Mouse (Mus musculus): ENCODE data around the gene Dph2. TPM values are rescaled to one million over a fixed set of nuclear protein-coding genes. Genes with fewer than 3 reads are reported as not detected.
A peak's percentile ranks its signal among the peaks of the same experiment; 100 is the strongest.

The Dph2 gene
- total and polyA plus RNA-seq, 3 experiments, result 25.2 to 27.2 TPM; not detected in 1

GRCm38 (mm10) chr4:117918762-117919161 lies 26.9 kb upstream of the Dph2 start:
- no peak for TF ChIP-seq MEF2A (IDR thresholded peaks at IDR 0.05; ENCODE audit: extremely low read depth, insufficient replicate concordance, low read depth, low read length, poor library complexity, severe bottlenecking)
- no peak for TF ChIP-seq POLR2A (IDR thresholded peaks at IDR 0.05; ENCODE audit: control insufficient read depth in 1 of 2, insufficient read depth in 1 of 2, low read depth in 1 of 2, low read length in 2 of 2, poor library complexity in 1 of 2)
- TF ChIP-seq RAD21 (IDR thresholded peaks at IDR 0.05; ENCODE audit: low read depth, low read length), result no peak
- TF ChIP-seq KAT2A (conservative IDR thresholded peaks at IDR 0.05; ENCODE audit: low read depth, low read length), result no peak
- TF ChIP-seq TBP (IDR thresholded peaks at IDR 0.05; ENCODE audit: low read depth, low read length), result peak; percentile 58
- Histone ChIP-seq H3K9ac (ENCODE audit: control insufficient read depth, low read depth, low read length, poor library complexity, severe bottlenecking) (peak overlapping the region; percentile 61), H3K4me3 (ENCODE audit: control insufficient read depth in 1 of 2, insufficient read depth in 1 of 2, low read depth in 2 of 2, low read length in 2 of 2) (peak overlapping the region; percentile 4 to 42; a peak in 1 of 4 replicates), H3K27ac (ENCODE audit: control insufficient read depth, low read depth, low read length) (peak overlapping the region; percentile 80), H3K27me3 (ENCODE audit: control insufficient read depth in 1 of 2, insufficient read depth in 2 of 2, low read length in 2 of 2) (no peaks in the 10 kb centered on the region), H3K79me2 (ENCODE audit: control insufficient read depth, insufficient read depth, low read length, poor library complexity) (peaks cover 11% of the 10 kb centered on the region), H3K9me3 (replicated peaks; ENCODE audit: insufficient read depth, low read length) (no peaks in the 10 kb centered on the region), H3K36me3 (ENCODE audit: control insufficient read depth in 1 of 2, insufficient read depth in 2 of 2, low read length in 2 of 2) (peaks cover 0 to 31% of the 10 kb centered on the region in 2 experiments; a peak in 2 of 4 replicates), H3K4me1 (ENCODE audit: control insufficient read depth in 1 of 2, insufficient read depth in 2 of 2, low read length in 2 of 2) (peaks cover 16 to 36% of the 10 kb centered on the region in 2 experiments)
- peak; percentile 56 for DNase-seq (ENCODE audit: low read depth, low spot score)

DNA sequence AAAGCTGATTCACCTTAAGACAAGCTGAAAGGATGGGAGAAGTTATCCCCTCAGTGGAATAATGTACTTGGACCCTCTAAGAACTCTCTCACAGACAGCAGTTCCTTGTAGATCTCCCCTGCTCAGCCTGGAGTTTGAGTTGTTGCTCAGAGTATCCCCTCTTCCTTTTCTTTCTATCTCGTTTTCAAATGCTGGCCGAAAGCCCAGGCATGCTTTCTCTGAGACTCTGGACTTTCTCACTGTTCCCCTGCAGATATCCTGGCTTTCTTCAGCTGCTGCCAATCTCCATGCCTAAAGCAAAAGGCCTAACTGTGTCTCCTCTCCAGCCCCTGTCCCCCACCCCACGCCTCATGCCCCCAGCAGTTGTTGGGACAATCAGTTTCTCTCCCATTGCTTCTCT lies 26.4 kb upstream of the Dph2 start:
- DNase-seq (ENCODE audit: low read depth, low spot score), result peak; percentile 75

DNA sequence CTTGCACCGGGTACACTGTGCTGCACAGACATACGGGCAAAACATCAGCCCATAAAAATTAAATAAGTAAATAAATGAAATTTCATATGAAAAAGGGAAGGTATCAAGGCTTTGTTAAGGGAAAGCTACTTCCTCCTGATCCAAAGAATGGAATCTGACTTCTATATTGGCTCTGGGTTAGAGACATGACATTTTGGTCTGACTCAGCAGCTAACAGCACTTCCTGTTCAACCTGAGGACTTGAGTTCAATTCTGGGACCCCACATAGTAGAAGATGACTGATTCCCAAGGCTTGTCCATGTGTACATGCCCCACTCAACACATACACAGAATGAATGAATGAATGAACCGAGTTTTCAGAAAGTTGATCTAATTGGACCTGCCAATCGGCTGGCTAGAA lies 26.0 kb upstream of the Dph2 start:
- H3K9ac ChIP-seq (ENCODE audit: control insufficient read depth, low read depth, low read length, poor library complexity, severe bottlenecking), result peak overlapping the region; percentile 61
- peak overlapping the region; percentile 80 for H3K27ac ChIP-seq (ENCODE audit: control insufficient read depth, low read depth, low read length)
- H3K36me3 ChIP-seq (ENCODE audit: control insufficient read depth in 1 of 2, insufficient read depth in 2 of 2, low read length in 2 of 2), result peaks cover 0 to 38% of the 10 kb centered on the region in 2 experiments; a peak in 2 of 4 replicates
- H3K27me3 ChIP-seq (ENCODE audit: control insufficient read depth in 1 of 2, insufficient read depth in 2 of 2, low read length in 2 of 2), result no peaks in the 10 kb centered on the region
- H3K9me3 ChIP-seq (replicated peaks; ENCODE audit: insufficient read depth, low read length), result no peaks in the 10 kb centered on the region
- peaks cover 20% of the 10 kb centered on the region for H3K79me2 ChIP-seq (ENCODE audit: control insufficient read depth, insufficient read depth, low read length, poor library complexity)
- H3K4me1 ChIP-seq (ENCODE audit: control insufficient read depth in 1 of 2, insufficient read depth in 2 of 2, low read length in 2 of 2), result peaks cover 16 to 45% of the 10 kb centered on the region in 2 experiments
- peak; percentile 67 for DNase-seq (ENCODE audit: low read depth, low spot score)
- TF ChIP-seq NRF1 (IDR thresholded peaks at IDR 0.05; ENCODE audit: insufficient read depth, low read depth, low read length, poor library complexity, severe bottlenecking) (no peak), MAX (IDR thresholded peaks at IDR 0.05; ENCODE audit: low read length) (0 out of 2 replicates have a peak, but pooled peaks have one; percentile 9), NELFE (IDR thresholded peaks at IDR 0.05; ENCODE audit: low read depth, low read length) (0 out of 2 replicates have a peak, but pooled peaks have one; percentile 12), ELF1 (IDR thresholded peaks at IDR 0.05; ENCODE audit: low read depth, low read length) (no peak), CHD1 (IDR thresholded peaks at IDR 0.05; ENCODE audit: low read depth, low read length) (peak; percentile 63; the same call in 1 of the 2 replicates), ETS1 (IDR thresholded peaks at IDR 0.05; ENCODE audit: low read depth, low read length) (peak; percentile 5; the same call in 1 of the 2 replicates), MEF2A (IDR thresholded peaks at IDR 0.05; ENCODE audit: extremely low read depth, insufficient replicate concordance, low read depth, low read length, poor library complexity, severe bottlenecking) (no peak), MAFK (IDR thresholded peaks at IDR 0.05; ENCODE audit: borderline replicate concordance, low read depth, low read length) (peak; percentile 73; the same call in 1 of the 2 replicates)
- H3K4me3 ChIP-seq (ENCODE audit: control insufficient read depth in 1 of 2, insufficient read depth in 1 of 2, low read depth in 2 of 2, low read length in 2 of 2), result peak overlapping the region; percentile 34 to 42

More for the DNA sequence above, 26.4 kb upstream of the Dph2 start:
- Histone ChIP-seq H3K27me3 (ENCODE audit: control insufficient read depth in 1 of 2, insufficient read depth in 2 of 2, low read length in 2 of 2) (no peaks in the 10 kb centered on the region), H3K27ac (ENCODE audit: control insufficient read depth, low read depth, low read length) (peak overlapping the region; percentile 80), H3K79me2 (ENCODE audit: control insufficient read depth, insufficient read depth, low read length, poor library complexity) (peaks cover 16% of the 10 kb centered on the region), H3K9ac (ENCODE audit: control insufficient read depth, low read depth, low read length, poor library complexity, severe bottlenecking) (peak overlapping the region; percentile 61), H3K36me3 (ENCODE audit: control insufficient read depth in 1 of 2, insufficient read depth in 2 of 2, low read length in 2 of 2) (peaks cover 0 to 35% of the 10 kb centered on the region in 2 experiments; a peak in 2 of 4 replicates), H3K4me1 (ENCODE audit: control insufficient read depth in 1 of 2, insufficient read depth in 2 of 2, low read length in 2 of 2) (peaks cover 16 to 41% of the 10 kb centered on the region in 2 experiments), H3K4me3 (ENCODE audit: control insufficient read depth in 1 of 2, insufficient read depth in 1 of 2, low read depth in 2 of 2, low read length in 2 of 2) (peak overlapping the region; percentile 34 to 42), H3K9me3 (replicated peaks; ENCODE audit: insufficient read depth, low read length) (no peaks in the 10 kb centered on the region)
- TF ChIP-seq MYB (IDR thresholded peaks at IDR 0.05; ENCODE audit: low read depth, low read length), result no peak
- no peak for TF ChIP-seq CHD2 (IDR thresholded peaks at IDR 0.05; ENCODE audit: low read length)
- TF ChIP-seq ZNF384 (IDR thresholded peaks at IDR 0.05; ENCODE audit: low read depth, low read length), result no peak
- no peak for TF ChIP-seq POLR2A (IDR thresholded peaks at IDR 0.05; ENCODE audit: control insufficient read depth in 1 of 2, insufficient read depth in 1 of 2, low read depth in 1 of 2, low read length in 2 of 2, poor library complexity in 1 of 2)
- TF ChIP-seq UBTF (IDR thresholded peaks at IDR 0.05; ENCODE audit: borderline replicate concordance, insufficient read depth, low read depth, low read length), result no peak
- TF ChIP-seq ETS1 (IDR thresholded peaks at IDR 0.05; ENCODE audit: low read depth, low read length), result no peak; the same call in 1 of the 2 replicates
- no peak for TF ChIP-seq KAT2A (conservative IDR thresholded peaks at IDR 0.05; ENCODE audit: low read depth, low read length)
- no peak; a peak in 1 of 4 replicates for TF ChIP-seq EP300 (IDR thresholded peaks at IDR 0.05; ENCODE audit: low read depth in 1 of 2, low read length in 2 of 2)
- TF ChIP-seq MAZ (IDR thresholded peaks at IDR 0.05; ENCODE audit: low read depth, low read length), result no peak
- no peak for TF ChIP-seq GABPA (IDR thresholded peaks at IDR 0.05; ENCODE audit: low read depth, low read length)
- no peak for TF ChIP-seq ELF1 (IDR thresholded peaks at IDR 0.05; ENCODE audit: low read depth, low read length)
- peak; percentile 62 for TF ChIP-seq MYC (IDR thresholded peaks at IDR 0.05; ENCODE audit: low read depth, low read length)
- TF ChIP-seq MAX (IDR thresholded peaks at IDR 0.05; ENCODE audit: low read length), result 0 out of 2 replicates have a peak, but pooled peaks have one; percentile 14
- no peak for TF ChIP-seq MAFK (IDR thresholded peaks at IDR 0.05; ENCODE audit: borderline replicate concordance, low read depth, low read length)
- TF ChIP-seq MXI1 (IDR thresholded peaks at IDR 0.05; ENCODE audit: low read depth, low read length), result peak; percentile 52; the same call in 1 of the 2 replicates
- TF ChIP-seq TAL1 (IDR thresholded peaks at IDR 0.05; ENCODE audit: low read length), result no peak
- TF ChIP-seq TBP (IDR thresholded peaks at IDR 0.05; ENCODE audit: low read depth, low read length), result no peak
- TF ChIP-seq JUND (IDR thresholded peaks at IDR 0.05; ENCODE audit: low read depth, low read length), result no peak
